Mouse (Mus musculus) neutrophil, adult 59 days (primary cell): Measurements from ENCODE around the gene Naa25. TPM values are rescaled to one million over a fixed set of nuclear protein-coding genes. Genes with fewer than 3 reads are reported as not detected.

Experiments
- total RNA-seq, 2 experiments: library from RNA; stranded (reverse); gene quantifications; 1 replicate in 1 of 2; 2 replicates in 1 of 2; pipeline ENCODE4 v1.2.4; 2023

Naa25 gene
- 10 to 100 TPM; 11.1 to 12.8 TPM for total RNA-seq

DNA sequence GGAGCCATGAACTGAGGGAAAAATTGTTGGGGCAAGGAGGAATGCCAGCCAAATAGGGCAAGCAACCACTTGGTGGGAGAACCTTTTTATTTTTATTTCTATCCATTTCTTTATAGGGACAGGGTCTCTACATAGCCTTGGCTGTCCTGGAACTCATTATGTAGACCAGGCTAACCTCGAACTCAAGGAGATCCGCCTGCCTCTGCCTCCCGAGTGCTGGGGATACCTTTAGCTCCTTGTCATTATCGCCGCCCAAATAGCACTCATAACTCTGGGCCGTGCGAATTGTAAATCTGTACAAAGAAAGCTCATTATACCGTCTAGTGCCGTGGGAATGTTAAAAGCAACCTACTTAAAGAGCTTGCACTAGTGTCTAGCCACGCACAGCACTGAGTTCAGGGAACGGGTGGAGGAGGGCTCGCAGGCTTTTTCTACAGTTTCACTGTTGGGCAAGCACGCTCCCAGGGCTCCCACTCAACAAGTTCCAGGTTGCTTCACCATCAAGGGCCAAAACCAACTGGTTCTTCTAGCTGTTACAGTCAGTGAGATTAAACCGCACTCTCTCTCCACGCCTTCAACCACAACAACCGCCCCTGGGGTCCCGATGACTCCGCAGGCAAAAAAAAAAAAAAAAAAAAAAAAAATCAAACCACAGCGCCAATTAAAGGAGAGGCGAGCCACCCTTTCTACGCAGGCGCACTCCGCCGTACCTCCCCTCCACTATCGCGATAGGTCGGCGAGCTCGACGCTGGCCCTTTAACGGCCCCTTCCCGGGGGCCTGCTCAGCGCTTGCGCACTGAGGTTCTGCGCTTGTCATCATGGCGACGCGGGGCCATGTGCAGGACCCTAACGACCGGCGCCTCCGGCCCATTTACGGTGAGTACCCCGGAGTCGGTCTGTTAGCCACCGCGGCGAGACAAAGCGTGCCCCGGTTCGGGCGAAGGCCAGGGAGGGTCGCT is at the start of gene Naa25:
Gene Naa25, plus strand, starts transcription at position 750 of the 959 bp plus-strand sequence.

DNA sequence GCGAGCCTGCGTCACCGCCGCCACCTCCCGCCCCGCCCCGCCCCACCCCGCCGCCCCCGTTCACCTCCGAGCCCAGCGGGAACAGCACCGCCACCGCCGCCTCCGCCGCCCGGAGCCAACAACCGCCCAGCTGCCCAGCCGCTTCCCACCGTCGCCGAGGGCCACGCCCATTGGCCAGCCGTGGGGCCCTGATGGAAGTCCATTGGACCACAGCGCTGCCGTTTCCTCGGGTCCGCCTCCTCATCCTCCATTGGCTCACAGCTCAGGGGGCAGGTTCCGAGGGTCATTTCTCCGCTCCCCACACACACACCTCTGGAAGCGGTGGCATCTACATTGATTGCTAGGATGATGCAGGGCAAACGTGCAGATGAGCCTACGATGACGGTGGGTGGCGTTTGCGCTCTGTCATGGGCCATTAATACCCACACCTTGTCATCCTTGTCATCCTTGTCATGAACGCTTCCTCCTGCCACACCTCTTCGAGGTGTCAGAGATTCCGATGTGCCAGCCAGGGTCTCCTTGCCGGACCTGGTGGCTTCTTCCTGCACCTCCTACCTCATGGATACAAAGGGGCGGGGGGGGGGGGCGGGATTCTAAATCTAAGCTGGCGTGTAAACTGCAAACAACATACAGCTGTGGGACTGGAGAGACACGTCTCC is 12.1 kb upstream of the Naa25 start, which contains the start of gene Trafd1:
Gene Trafd1, minus strand, starts transcription at position 172 of the 659 bp plus-strand sequence.

DNA sequence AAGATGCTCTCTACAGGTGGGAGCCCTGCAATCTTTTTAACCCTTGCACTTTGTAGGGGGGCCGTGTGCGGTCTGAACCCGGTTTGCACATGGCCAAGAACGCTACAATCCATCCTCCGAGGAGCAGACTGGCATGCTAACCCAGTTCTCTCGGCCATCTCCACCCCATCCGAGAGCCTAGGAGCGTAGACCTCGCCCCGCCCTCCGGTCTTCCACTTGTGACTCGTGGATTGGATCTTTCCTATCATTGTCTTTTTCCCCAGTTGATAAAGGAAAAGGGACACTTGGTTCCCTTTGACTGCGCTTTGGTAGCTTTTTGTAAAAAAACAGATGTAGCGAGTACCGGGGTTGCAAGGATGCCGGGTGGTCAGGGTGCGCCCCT is 53.9 kb downstream of the Naa25 start, which contains the start of gene Tmem116:
Gene Tmem116, plus strand, starts transcription at position 250 of the 382 bp plus-strand sequence.

DNA sequence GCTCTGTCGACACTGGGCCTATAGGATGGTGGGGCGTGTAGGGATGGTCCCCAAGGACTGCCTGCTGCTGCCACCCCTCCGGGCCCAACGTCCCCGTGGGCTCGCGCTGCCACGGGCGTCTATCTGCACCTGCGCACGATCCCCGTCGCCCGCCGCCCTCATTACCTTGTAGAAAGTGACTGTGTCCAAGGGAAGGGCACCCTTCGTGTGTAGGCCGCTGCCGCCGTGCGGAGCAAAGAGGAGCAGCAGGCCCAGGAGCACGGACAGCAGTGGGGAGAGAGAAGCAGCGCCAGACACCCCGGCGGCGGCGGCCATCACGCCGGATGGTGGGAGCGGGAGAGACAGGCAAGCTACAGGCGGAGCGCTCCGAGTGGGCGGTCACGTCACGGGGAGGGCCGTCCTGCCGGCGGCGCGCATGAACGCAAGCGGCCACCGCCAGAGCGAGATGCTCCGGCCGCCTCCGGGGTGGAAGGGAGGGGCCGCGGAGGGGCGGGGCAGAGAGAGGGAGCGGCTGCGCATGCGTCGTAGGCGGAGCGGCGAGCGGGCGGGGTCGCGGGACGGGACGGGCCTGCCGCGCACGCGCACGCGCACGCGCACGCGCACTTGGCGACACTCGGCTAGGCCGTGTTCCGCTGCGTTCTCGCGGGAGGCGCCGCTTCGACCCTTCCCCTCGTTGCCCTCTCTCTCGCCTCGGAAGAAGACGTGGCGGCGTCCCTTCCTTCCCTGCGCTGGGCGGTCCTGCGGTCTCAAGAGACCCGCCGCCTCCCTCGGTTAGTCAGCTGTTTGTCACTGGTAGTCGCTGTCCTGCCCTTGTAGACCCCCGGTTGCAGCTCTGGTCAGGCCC is 54.5 kb downstream of the Naa25 start, which contains the start of gene Erp29:
Gene Erp29, minus strand, starts transcription at position 481 of the 844 bp plus-strand sequence.

Other genes with a start within 250 kb of the Naa25 start
- 10 to 100 TPM; 34.8 to 36.0 TPM for gene Ptpn11, start 206.5 kb upstream of the Naa25 start, total RNA-seq
- 100 to 1,000 TPM; 614 to 668 TPM for gene Rpl6, start 193.5 kb upstream of the Naa25 start, total RNA-seq
- 10 to 100 TPM; 30.0 to 35.3 TPM for gene Hectd4, start 177.7 kb upstream of the Naa25 start, total RNA-seq
- 100 to 1,000 TPM; 120 to 127 TPM for gene Trafd1, start 12.3 kb upstream of the Naa25 start, total RNA-seq
- 1 to 10 TPM in 1 of 2 experiments, not detected in 1; 1.0 TPM for gene Tmem116, start 54.0 kb downstream of the Naa25 start, total RNA-seq
- gene Erp29, start 54.6 kb downstream of the Naa25 start, total RNA-seq = 100 to 1,000 TPM; 140 to 185 TPM
- gene Adam1b, start 105.5 kb downstream of the Naa25 start, total RNA-seq = not detected
- 1 to 10 TPM; 2.6 to 2.7 TPM for gene Adam1a, start 147.5 kb downstream of the Naa25 start, total RNA-seq
- not detected for gene Gm42878, start 147.5 kb downstream of the Naa25 start, total RNA-seq
- gene Mapkapk5, start 148.0 kb downstream of the Naa25 start, total RNA-seq = 10 to 100 TPM; 64.2 to 77.4 TPM
- gene Aldh2, start 195.9 kb downstream of the Naa25 start, total RNA-seq = 100 to 1,000 TPM; 857 to 999 TPM
- 1 to 10 TPM; 4.3 to 4.9 TPM for gene Acad12, start 221.0 kb downstream of the Naa25 start, total RNA-seq